Mouse (Mus musculus) forebrain, embryonic 16.5 days (tissue): ENCODE data around the gene Akap7. TPM values are rescaled to one million over a fixed set of nuclear protein-coding genes. Genes with fewer than 3 reads are reported as not detected.
A peak's percentile ranks its signal among the peaks of the same experiment; 100 is the strongest.

Experiments
- ATAC-seq: fragments of 200-750 bp; cut with Nextera tagmentation; 2 replicates; pipeline ENCODE4 v1.8.0; 2017; ENCODE audit warnings: mild to moderate bottlenecking, moderate library complexity
- H3K27ac ChIP-seq: fragments of 300-500 bp; sonication (generic); 2 replicates; pipeline ENCODE4 v1.5.1; 2014; ENCODE audit warnings: low read length, control low read depth
- H3K27me3 ChIP-seq: fragments of 300-500 bp; sonication (generic); replicated peaks from 2 replicates; pipeline ENCODE4 v1.6.1; 2014; ENCODE audit warnings: low read length; ENCODE audit not compliant: control insufficient read depth, insufficient read depth
- H3K36me3 ChIP-seq: fragments of 300-500 bp; sonication (generic); 2 replicates; pipeline ENCODE4 v1.6.1; 2014; ENCODE audit not compliant: control insufficient read depth, insufficient read depth
- H3K4me1 ChIP-seq: fragments of 300-500 bp; sonication (generic); replicated peaks from 2 replicates; pipeline ENCODE4 v1.6.1; 2014; ENCODE audit warnings: low read length; ENCODE audit not compliant: control insufficient read depth, insufficient read depth
- H3K4me2 ChIP-seq: fragments of 300-500 bp; sonication (generic); 2 replicates; pipeline ENCODE4 v1.6.1; 2014; ENCODE audit warnings: mild to moderate bottlenecking, low read length, control low read depth
- H3K4me3 ChIP-seq: fragments of 300-500 bp; sonication (generic); replicated peaks from 2 replicates; pipeline ENCODE4 v1.5.1; 2014; ENCODE audit warnings: mild to moderate bottlenecking, low read length, control low read depth
- H3K9ac ChIP-seq: fragments of 300-500 bp; sonication (generic); replicated peaks from 2 replicates; pipeline ENCODE4 v1.6.1; 2014; ENCODE audit warnings: low read depth, low read length, control low read depth
- H3K9me3 ChIP-seq: fragments of 300-500 bp; sonication (generic); 2 replicates; pipeline ENCODE4 v1.6.1; 2016; ENCODE audit warnings: low read length; ENCODE audit not compliant: control insufficient read depth
- WGBS: fragments of 180-500 bp; shearing (Covaris S2); extraction: QIAGEN DNeasy Blood & Tissue Kit; methylation state at CpG from one replicate; pipeline ENCODE4 v1.1.7; 2014; 5-methylcytosine and 5-hydroxymethylcytosine counted together
- polyA plus RNA-seq: library from polyadenylated mRNA; unstranded; fragments of >200 nt; fragmentation: Nextera tagmentation; extraction: Ambion mirVana; gene quantifications from 2 replicates; pipeline ENCODE4 v1.2.1, GENCODE M21; 2015

The Akap7 gene
- polyA plus RNA-seq, 1 experiment from 2014 or later, result 33.3 TPM

GRCm38 (mm10) chr10:25250108-25250507 lies 57.6 kb downstream of the Akap7 start:
- 0 out of 2 replicates have a peak, but pooled peaks have one; percentile 20 for ATAC-seq
- no peaks in the 10 kb centered on the region for H3K36me3 ChIP-seq
- no peaks in the 10 kb centered on the region for H3K27me3 ChIP-seq
- no peak overlapping the region for H3K4me3 ChIP-seq
- H3K9me3 ChIP-seq, result no peaks in the 10 kb centered on the region
- H3K27ac ChIP-seq, result no peak overlapping the region
- H3K4me1 ChIP-seq, result no peaks in the 10 kb centered on the region
- no peak overlapping the region for H3K9ac ChIP-seq
- WGBS, result 40% methylated on average over 12 of the region's 12 CpGs
- H3K4me2 ChIP-seq, result no peak overlapping the region

- Histone ChIP-seq H3K4me2 (no peak overlapping the region), H3K9ac (no peak overlapping the region), H3K27ac (no peak overlapping the region), H3K27me3 (no peaks in the 10 kb centered on the region), H3K4me3 (no peak overlapping the region), H3K9me3 (no peaks in the 10 kb centered on the region), H3K36me3 (no peaks in the 10 kb centered on the region), H3K4me1 (no peaks in the 10 kb centered on the region)
- ATAC-seq, result peak; percentile 75; the same call in 1 of the 2 replicates
- 43% methylated on average over 4 of the region's 4 CpGs for WGBS
These were observed 61.5 kb downstream of the Akap7 start for GRCm38 (mm10) chr10:25246173-25246572.

- no peak overlapping the region for H3K4me3 ChIP-seq
- no peak overlapping the region for H3K4me2 ChIP-seq
- H3K27ac ChIP-seq, result no peak overlapping the region
- peak; percentile 52; the same call in 1 of the 2 replicates for ATAC-seq
- no peaks in the 10 kb centered on the region for H3K9me3 ChIP-seq
- H3K4me1 ChIP-seq, result no peaks in the 10 kb centered on the region
- WGBS, result 35% methylated on average over 9 of the region's 9 CpGs
- H3K27me3 ChIP-seq, result no peaks in the 10 kb centered on the region
- H3K9ac ChIP-seq, result no peak overlapping the region
- H3K36me3 ChIP-seq, result no peaks in the 10 kb centered on the region
These were observed 68.5 kb downstream of the Akap7 start for GRCm38 (mm10) chr10:25239156-25239555.

- ATAC-seq, result no peak
- H3K4me2 ChIP-seq, result no peak overlapping the region
These were observed 73.6 kb downstream of the Akap7 start for GRCm38 (mm10) chr10:25234080-25234479.

GRCm38 (mm10) chr10:25232700-25233099 lies 75.0 kb downstream of the Akap7 start:
- Histone ChIP-seq H3K4me2 (no peak overlapping the region), H3K9me3 (no peaks in the 10 kb centered on the region), H3K36me3 (no peaks in the 10 kb centered on the region), H3K27me3 (no peaks in the 10 kb centered on the region), H3K4me3 (no peak overlapping the region), H3K9ac (no peak overlapping the region), H3K4me1 (no peaks in the 10 kb centered on the region), H3K27ac (no peak overlapping the region)
- 63% methylated on average over 3 of the region's 3 CpGs for WGBS
- no peak for ATAC-seq

More at GRCm38 (mm10) chr10:25234080-25234479, 73.6 kb downstream of the Akap7 start:
- Histone ChIP-seq H3K27ac (no peak overlapping the region), H3K4me1 (no peaks in the 10 kb centered on the region), H3K9me3 (no peaks in the 10 kb centered on the region), H3K9ac (no peak overlapping the region), H3K27me3 (no peaks in the 10 kb centered on the region), H3K36me3 (no peaks in the 10 kb centered on the region), H3K4me3 (no peak overlapping the region)
- 86% methylated on average over 1 of the region's 1 CpGs for WGBS

GRCm38 (mm10) chr10:25231358-25231757 lies 76.3 kb downstream of the Akap7 start:
- Histone ChIP-seq H3K4me1 (no peaks in the 10 kb centered on the region), H3K4me3 (no peak overlapping the region), H3K36me3 (no peaks in the 10 kb centered on the region), H3K9me3 (no peaks in the 10 kb centered on the region), H3K9ac (no peak overlapping the region), H3K4me2 (no peak overlapping the region), H3K27me3 (no peaks in the 10 kb centered on the region), H3K27ac (no peak overlapping the region)
- ATAC-seq, result no peak
- 14% methylated on average over 5 of the region's 5 CpGs for WGBS

- 93% methylated on average over 5 of the region's 5 CpGs for WGBS
- H3K27ac ChIP-seq, result no peak overlapping the region
- H3K36me3 ChIP-seq, result no peaks in the 10 kb centered on the region
- peaks cover under 1% of the 10 kb centered on the region; the same call in 1 of the 2 replicates for H3K4me1 ChIP-seq
- no peak for ATAC-seq
- H3K4me3 ChIP-seq, result no peak overlapping the region
- no peaks in the 10 kb centered on the region for H3K27me3 ChIP-seq
- no peak overlapping the region for H3K4me2 ChIP-seq
- no peak overlapping the region for H3K9ac ChIP-seq
- H3K9me3 ChIP-seq, result no peaks in the 10 kb centered on the region
These were observed 83.3 kb downstream of the Akap7 start for GRCm38 (mm10) chr10:25224371-25224770.

GRCm38 (mm10) chr10:25220754-25221153 lies 86.9 kb downstream of the Akap7 start:
- no peaks in the 10 kb centered on the region for H3K9me3 ChIP-seq
- H3K4me3 ChIP-seq, result no peak overlapping the region
- WGBS, result 94% methylated on average over 3 of the region's 3 CpGs
- no peak overlapping the region for H3K4me2 ChIP-seq
- no peaks in the 10 kb centered on the region for H3K36me3 ChIP-seq
- no peaks in the 10 kb centered on the region for H3K27me3 ChIP-seq
- peaks cover 2% of the 10 kb centered on the region; the same call in 1 of the 2 replicates for H3K4me1 ChIP-seq
- H3K27ac ChIP-seq, result no peak overlapping the region
- no peak for ATAC-seq
- H3K9ac ChIP-seq, result no peak overlapping the region

GRCm38 (mm10) chr10:25219901-25220495 lies 87.7 kb downstream of the Akap7 start:
- 87% methylated on average over 15 of the region's 15 CpGs for WGBS
- no peak overlapping the region for H3K4me3 ChIP-seq
- no peak overlapping the region for H3K27ac ChIP-seq
- no peaks in the 10 kb centered on the region for H3K27me3 ChIP-seq
- H3K36me3 ChIP-seq, result no peaks in the 10 kb centered on the region
- H3K4me2 ChIP-seq, result no peak overlapping the region
- H3K9ac ChIP-seq, result no peak overlapping the region
- H3K4me1 ChIP-seq, result peaks cover 2% of the 10 kb centered on the region; the same call in 1 of the 2 replicates
- no peak for ATAC-seq
- H3K9me3 ChIP-seq, result no peaks in the 10 kb centered on the region
